Mouse (Mus musculus): ENCODE measurements around the gene Gzmk. TPM values are rescaled to one million over a fixed set of nuclear protein-coding genes. Genes with fewer than 3 reads are reported as not detected.

Gene Gzmk
- polyA plus RNA-seq, 1 experiment from 2014 or later = not detected

- Histone ChIP-seq H3K27me3 (no peaks in the 10 kb centered on the region), H3K4me2 (no peak overlapping the region), H3K4me1 (no peaks in the 10 kb centered on the region), H3K4me3 (no peak overlapping the region), H3K27ac (no peak overlapping the region), H3K36me3 (no peaks in the 10 kb centered on the region), H3K9me3 (no peaks in the 10 kb centered on the region), H3K9ac (no peak overlapping the region)
- 69% methylated on average over 4 of the region's 4 CpGs for WGBS
- no peak for ATAC-seq (ENCODE audit: insufficient number of reproducible peaks, insufficient read depth, low FRiP score, low TSS enrichment, low read depth)
Measured at GRCm38 (mm10) chr13:113151556-113151955, 74.2 kb downstream of the Gzmk start.

GRCm38 (mm10) chr13:113139597-113139996 is 86.1 kb downstream of the Gzmk start:
- WGBS = 69% methylated on average over 1 of the region's 1 CpGs
- no peak overlapping the region for H3K4me2 ChIP-seq
- ATAC-seq (ENCODE audit: insufficient number of reproducible peaks, insufficient read depth, low FRiP score, low TSS enrichment, low read depth) = no peak
- no peaks in the 10 kb centered on the region for H3K36me3 ChIP-seq
- H3K27me3 ChIP-seq = no peaks in the 10 kb centered on the region
- H3K4me1 ChIP-seq = no peaks in the 10 kb centered on the region
- H3K9me3 ChIP-seq = no peaks in the 10 kb centered on the region
- H3K4me3 ChIP-seq = no peak overlapping the region
- H3K9ac ChIP-seq = no peak overlapping the region
- no peak overlapping the region for H3K27ac ChIP-seq

- no peak overlapping the region for H3K27ac ChIP-seq
- H3K4me2 ChIP-seq = no peak overlapping the region
- H3K27me3 ChIP-seq = no peaks in the 10 kb centered on the region
- no peak overlapping the region for H3K9ac ChIP-seq
- no peaks in the 10 kb centered on the region for H3K4me1 ChIP-seq
- WGBS = 88% methylated on average over 1 of the region's 1 CpGs
- no peaks in the 10 kb centered on the region for H3K9me3 ChIP-seq
- no peak for ATAC-seq (ENCODE audit: insufficient number of reproducible peaks, insufficient read depth, low FRiP score, low TSS enrichment, low read depth)
- no peaks in the 10 kb centered on the region for H3K36me3 ChIP-seq
- H3K4me3 ChIP-seq = no peak overlapping the region
Measured at GRCm38 (mm10) chr13:113129974-113130373, 95.7 kb downstream of the Gzmk start.

Other genes starting within 250 kb of the Gzmk start
- gene Ccno, start 238.1 kb downstream of the Gzmk start, polyA plus RNA-seq (2015; fragmentation: Nextera tagmentation; extraction: Ambion mirVana) = 0.63 and 1.1 TPM in 2 replicates
- 0.21 and 0.34 TPM in 2 replicates for gene Mcidas, start 232.1 kb downstream of the Gzmk start, polyA plus RNA-seq (2015; fragmentation: Nextera tagmentation; extraction: Ambion mirVana)
- 0.14 TPM in 1 of 2 replicates, not detected in the other for gene Cdc20b, start 190.8 kb downstream of the Gzmk start, polyA plus RNA-seq (2015; fragmentation: Nextera tagmentation; extraction: Ambion mirVana)
- gene Gpx8, start 179.5 kb downstream of the Gzmk start, polyA plus RNA-seq (2015; fragmentation: Nextera tagmentation; extraction: Ambion mirVana) = 181 and 205 TPM in 2 replicates
- gene Gzma, start 124.9 kb downstream of the Gzmk start, polyA plus RNA-seq (2015; fragmentation: Nextera tagmentation; extraction: Ambion mirVana) = not detected in 2 replicates
- gene Esm1, start 16.2 kb downstream of the Gzmk start, polyA plus RNA-seq (2015; fragmentation: Nextera tagmentation; extraction: Ambion mirVana) = 2.6 and 3.7 TPM in 2 replicates
- 7.6 and 7.7 TPM in 2 replicates for gene BC067074, start 67.3 kb upstream of the Gzmk start, polyA plus RNA-seq (2015; fragmentation: Nextera tagmentation; extraction: Ambion mirVana)

All from embryonic facial prominence, embryonic 13.5 days (tissue).